8 mouse cellular contexts compared by ENCODE assay signal in genomic region chr1:171328839-171329432, GRCm38 (mm10). TPM values are rescaled to one million over a fixed set of nuclear protein-coding genes. Genes with fewer than 3 reads are reported as not detected.
A peak's percentile ranks its signal among the peaks of the same experiment; 100 is the strongest.
DNase-seq lines count a peak whose midpoint lies in the region; ATAC-seq and TF ChIP-seq lines count a peak whose summit lies in the region.

TSS of gene Dedd (plus strand) at chr1:171329145.

- H3K9ac ChIP-seq in ES-E14 (ENCODE audit: insufficient read depth, low read depth, low read length, poor library complexity, severe bottlenecking): peak within 1 kb of the TSS; percentile 95
- peak within 1 kb of the TSS; percentile 97 for H3K9ac ChIP-seq in forebrain, embryonic 15.5 days (replicated peaks)

- H3K27me3 ChIP-seq in forebrain, embryonic 15.5 days: no peaks in the 10 kb centered on the region

- H3K4me1 ChIP-seq in ES-E14 (ENCODE audit: control insufficient read depth in 2 of 2, insufficient read depth in 2 of 2, low read length in 2 of 2, poor library complexity in 1 of 2): peaks cover 2 to 11% of the 10 kb centered on the region in 2 experiments; a peak in 2 of 4 replicates
- peaks cover 55% of the 10 kb centered on the region for H3K4me1 ChIP-seq in forebrain, embryonic 15.5 days
- H3K4me1 ChIP-seq in lung, adult 2 months (ENCODE audit: control insufficient read depth, insufficient read depth, low read length): peaks cover 9% of the 10 kb centered on the region

- no peak for TF ChIP-seq CTCF in lung, adult 2 months (IDR thresholded peaks at IDR 0.05; ENCODE audit: insufficient read depth, low read length)

- intact Hi-C loops in heart, postnatal 25 days (cut with DNase I): loop anchor here (2.0 to 5.0 kb wide), 2 partner anchors 34 to 83 kb away; partner anchors contain the start of genes Ufc1 and Usf1

- peaks cover 4% of the 10 kb centered on the region for H3K36me3 ChIP-seq in ES-E14 (ENCODE audit: control insufficient read depth, insufficient read depth, low read length, poor library complexity, severe bottlenecking)
- peaks cover 8% of the 10 kb centered on the region; the same call in 1 of the 2 replicates for H3K36me3 ChIP-seq in forebrain, embryonic 15.5 days

- peak; percentile 98 for ATAC-seq in forebrain, embryonic 15.5 days (replicated peaks)
- peak; percentile 94 for ATAC-seq in neutrophil, adult 5-6 weeks (ENCODE audit: extremely low read depth, insufficient number of reproducible peaks, low FRiP score, poor library complexity, severe bottlenecking)

- in situ Hi-C loops in ES-E14 (cut with MboI; ENCODE audit: low sequenced_read_pairs in 2 of 2, unreplicated experiment in 2 of 2): no loop called here

- no peaks in the 10 kb centered on the region for H3K9me3 ChIP-seq in ES-E14 (ENCODE audit: control insufficient read depth, insufficient read depth, low read depth, low read length)
- no peaks in the 10 kb centered on the region for H3K9me3 ChIP-seq in forebrain, embryonic 15.5 days

- peak within 1 kb of the TSS; percentile 70 to 100 for H3K4me3 ChIP-seq in ES-E14 (ENCODE audit: insufficient read depth in 1 of 2, low read depth in 1 of 2, low read length in 2 of 2, poor library complexity in 1 of 2, severe bottlenecking in 1 of 2)
- H3K4me3 ChIP-seq in forebrain, embryonic 15.5 days: peak within 1 kb of the TSS; percentile 95
- peak within 1 kb of the TSS; percentile 82 for H3K4me3 ChIP-seq in lung, adult 2 months (replicated peaks; ENCODE audit: extremely low read depth, low read depth, low read length)

- peak; percentile 46; the same call in 1 of the 2 replicates for TF ChIP-seq POLR2A in lung, adult 2 months (IDR thresholded peaks at IDR 0.05; ENCODE audit: borderline replicate concordance, extremely low read depth, low read depth, low read length)

- 0% methylated on average over 42 of the region's 48 CpGs for WGBS in forebrain, embryonic 15.5 days
- 1% methylated on average over 47 of the region's 48 CpGs for WGBS in lung, adult 2 months

- H3K4me2 ChIP-seq in forebrain, embryonic 15.5 days (replicated peaks): peak within 1 kb of the TSS; percentile 82

- peak within 1 kb of the TSS; percentile 99 for H3K27ac ChIP-seq in ES-E14 (ENCODE audit: insufficient read depth, low read depth, low read length, poor library complexity, severe bottlenecking)
- H3K27ac ChIP-seq in forebrain, embryonic 15.5 days (replicated peaks): peak within 1 kb of the TSS; percentile 99

- DNase-seq in ES-E14 (ENCODE audit: low read depth, low spot score): peak; percentile 70
- peak; percentile 97 for DNase-seq in cerebellum, adult 11-12 months
- peak; percentile 91 for DNase-seq in heart, postnatal 25 days (ENCODE audit: low spot score)
- DNase-seq in layer of hippocampus, adult 18-20 months (ENCODE audit: low spot score in 2 of 2): peak; percentile 95 to 96
- peak; percentile 92 for DNase-seq in lung, adult 2 months
- peak; percentile 87 to 90 for DNase-seq in thymus, adult 18-20 months

TF ChIP-seq in ES-E14, 5 proteins besides CTCF, POLR2A, EP300 and RAD21:
- no peak for TF ChIP-seq MAFK (IDR thresholded peaks at IDR 0.05; ENCODE audit: insufficient read depth, low read depth, low read length)
- peak; percentile 92 for TF ChIP-seq HCFC1 (IDR thresholded peaks at IDR 0.05; ENCODE audit: borderline replicate concordance, insufficient read depth, low read length)
- TF ChIP-seq CHD2 (IDR thresholded peaks at IDR 0.05; ENCODE audit: low read depth, low read length): peak; percentile 38; the same call in 1 of the 2 replicates

RNA-seq across cellular contexts. Expression of gene Dedd, which starts in this region (rescaled TPM):
- total RNA-seq in ES-E14 (2012; rRNA removed): 23.9 and 25.7 TPM in 2 replicates
- 56.6 and 57.3 TPM in 2 replicates for polyA plus RNA-seq in forebrain, embryonic 15.5 days (2015; fragmentation: Nextera tagmentation; extraction: Ambion mirVana)
- total RNA-seq in heart, postnatal 25 days (2021): 10 to 100 TPM; 21.9 to 22.2 TPM
- total RNA-seq in layer of hippocampus, adult 18-20 months (2021): 10 to 100 TPM; 40.1 to 40.5 TPM
- polyA plus RNA-seq in lung, adult 2 months (2012; rRNA removed): 34.5 and 47.0 TPM in 2 replicates
- 24.2 and 30.4 TPM in 2 replicates for total RNA-seq in neutrophil, adult 5-6 weeks (2017)

Comparison
In these comparisons a context has a peak if more than half of its experiments do, and no peak if none do; other contexts are left out.
1. Peak in every context shown above with its lines: DNase-seq, ATAC-seq, H3K4me3 ChIP-seq and H3K27ac ChIP-seq.